Mouse (Mus musculus) embryo, embryonic 10 days (tissue): ENCODE measurements at regions not wholly inside any gene's neighbourhood (a gene's known extent, or its start where the extent isn't known, plus 50 kb on each side); places are given as distances from the start of the nearest gene placed in this dataset.

ENCODE experiments used
- DNase-seq: peaks from one replicate; pipeline ENCODE4 v3.0.0-alpha.2; 2015; ENCODE audit warnings: low spot score

DNA sequence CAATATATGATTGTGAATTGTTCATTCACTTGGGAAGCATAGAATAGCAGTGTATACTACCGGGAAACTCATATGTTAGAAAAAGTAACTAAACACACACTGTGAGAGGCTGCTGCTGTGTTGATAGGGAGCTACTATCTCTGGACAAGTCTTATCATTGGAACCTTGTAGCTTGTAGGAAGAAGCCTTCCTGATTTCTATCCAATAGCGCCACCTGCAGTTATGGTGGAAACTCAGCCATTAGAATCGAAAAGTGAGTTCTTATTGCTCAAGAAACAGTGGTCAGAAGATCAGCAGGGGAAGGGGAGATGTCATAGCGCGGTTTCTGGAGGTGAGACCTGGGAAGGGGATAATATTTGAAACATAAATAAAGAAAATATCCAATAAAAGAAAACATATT, 1245.1 kb upstream of the Cdh6 start:
- DNase-seq: peak; percentile 61

DNA sequence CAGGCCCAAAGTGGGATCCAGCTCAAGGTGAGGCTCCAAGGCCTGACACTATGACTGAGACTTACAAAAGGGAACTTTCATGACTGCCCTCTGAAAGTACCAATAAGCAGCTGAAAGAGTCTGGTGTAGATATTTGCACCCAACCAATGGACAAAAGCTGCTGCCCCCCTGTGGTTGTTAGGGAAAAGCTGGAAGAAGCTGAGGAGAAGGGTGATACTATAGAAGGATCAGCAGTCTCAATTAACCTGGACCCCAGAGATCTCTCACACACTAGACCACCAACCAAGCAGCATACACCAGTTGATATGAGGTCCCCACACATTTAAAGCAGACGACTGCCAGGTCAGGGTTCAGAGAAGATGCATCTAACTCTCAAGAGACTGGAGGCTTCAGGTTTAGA, 1211.9 kb upstream of the Cdh6 start:
- DNase-seq: no peak

DNA sequence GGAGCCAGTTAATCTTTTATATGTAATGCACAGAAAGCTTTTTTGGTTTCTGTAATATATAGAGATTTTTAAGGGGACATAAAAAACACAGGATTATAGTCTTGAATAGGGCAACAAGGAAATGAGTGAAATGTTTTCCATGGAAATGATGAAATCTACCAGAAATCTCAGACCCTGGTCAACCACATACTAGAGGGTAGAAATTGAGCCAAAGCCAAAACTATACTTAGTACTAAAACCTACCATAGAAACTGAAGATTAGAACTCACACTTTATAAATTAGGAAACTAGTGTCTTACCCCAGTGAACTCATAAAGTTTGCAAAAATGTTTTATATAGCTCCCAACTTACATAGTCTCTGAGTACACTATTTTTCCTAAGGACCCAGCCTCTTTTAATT, 1204.9 kb upstream of the Cdh6 start:
- DNase-seq: no peak
